Mouse (Mus musculus) thymus, postnatal 14 days (tissue): ENCODE data around the gene Lce1m.
"Not testable (repeated sequence)": the region's sequence is repeated elsewhere in the genome, so short reads cannot be mapped to it uniquely, and the experiment has no call there.

Source experiments
- DNase-seq: peaks from one replicate; pipeline ENCODE4 v3.0.0; 2021

Lce1m gene

DNA sequence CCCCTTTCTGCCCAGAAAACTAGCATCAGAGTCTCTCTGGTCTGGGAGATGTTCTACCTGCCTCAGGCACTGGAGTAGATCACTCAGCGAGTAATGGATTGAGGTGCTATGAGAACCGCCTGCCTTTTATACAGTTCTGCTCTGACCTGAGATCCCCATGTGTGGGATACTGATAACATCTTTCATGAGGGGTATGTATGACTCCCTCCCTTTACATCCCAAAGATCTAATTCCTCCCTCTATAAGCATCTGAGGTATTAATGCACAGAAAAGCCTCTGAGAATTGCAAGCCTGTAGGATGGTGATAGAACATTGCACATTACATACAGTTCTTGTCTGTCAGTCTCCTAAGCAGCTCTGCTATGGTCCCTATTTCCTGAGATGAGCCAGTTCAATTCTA lies at the start of gene Lce1m:
Gene Lce1m, minus strand, starts transcription at position 101 of the 400 bp plus-strand sequence.
- DNase-seq = no peak

DNA sequence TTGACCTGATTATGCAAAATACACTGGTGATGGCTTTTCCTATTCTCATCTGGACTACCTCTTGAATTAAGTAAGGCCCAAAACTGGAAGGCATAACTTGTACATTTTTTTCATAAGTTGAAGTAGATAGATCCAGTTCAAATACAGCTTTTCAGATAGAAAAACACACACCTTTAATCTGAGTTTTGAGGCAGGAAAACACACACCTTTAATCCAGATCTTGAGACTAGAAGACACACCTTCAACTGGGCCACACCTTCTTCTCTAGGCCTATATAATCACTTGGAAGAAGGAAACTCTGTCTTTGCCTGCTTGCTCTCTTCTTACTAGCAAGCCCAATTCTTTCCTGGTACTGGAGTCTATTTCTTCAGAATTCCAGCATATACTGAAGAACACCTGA lies 49.7 kb upstream of the Lce1m start, which contains the start of gene Gm4858:
Gene Gm4858, plus strand, starts transcription at position 301 of the 400 bp plus-strand sequence.
- not testable (repeated sequence) for DNase-seq

DNA sequence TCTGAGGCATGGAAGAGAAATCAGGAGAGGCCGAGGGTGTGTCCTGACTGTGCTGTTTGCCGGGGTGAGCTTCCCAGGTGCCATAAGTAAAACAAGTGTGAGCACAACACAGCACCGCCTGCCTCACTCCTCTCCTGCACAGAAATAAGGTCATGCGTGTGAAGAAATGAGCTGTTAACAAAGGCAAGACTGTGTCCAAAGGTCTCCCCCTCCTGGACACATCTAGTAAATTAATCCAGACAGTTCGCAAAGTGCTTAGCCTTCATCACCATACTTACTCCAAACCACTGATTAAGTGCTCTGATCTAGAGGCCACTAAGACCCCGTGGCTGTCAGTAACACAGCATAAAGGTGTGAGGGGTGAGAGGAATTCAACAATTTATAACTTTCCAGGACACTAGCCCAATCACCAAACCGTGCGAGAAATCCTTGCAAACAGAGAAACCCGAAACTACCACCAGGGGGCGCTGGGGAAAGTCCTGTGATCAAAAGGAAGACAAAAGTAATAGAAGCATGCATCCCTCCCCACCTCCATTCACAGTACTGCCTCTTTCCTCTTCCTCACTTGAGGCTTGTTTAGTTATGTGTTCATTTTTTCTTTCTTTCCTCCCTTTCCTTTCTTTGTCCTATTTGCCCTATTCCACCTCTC lies 34.1 kb upstream of the Lce1m start:
- no peak for DNase-seq

DNA sequence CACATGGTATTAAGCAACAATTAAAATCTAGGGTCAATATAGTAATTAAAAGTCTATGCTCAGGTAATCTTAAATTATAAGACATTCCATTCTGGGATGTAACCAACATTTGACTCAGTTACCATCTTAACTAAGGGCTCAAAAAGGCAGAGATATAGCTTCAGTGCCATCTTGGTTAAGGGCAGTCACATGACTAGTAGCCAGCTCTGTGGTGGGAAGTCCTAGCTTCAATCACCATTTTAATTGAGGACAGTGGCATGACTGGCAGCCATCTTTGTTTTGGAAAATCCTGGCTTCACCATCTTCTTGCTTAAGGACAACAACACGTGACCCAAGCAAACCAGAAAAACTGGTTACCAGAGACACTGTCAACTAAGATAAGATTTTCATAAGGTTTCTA lies 31.3 kb upstream of the Lce1m start:
- no peak for DNase-seq

DNA sequence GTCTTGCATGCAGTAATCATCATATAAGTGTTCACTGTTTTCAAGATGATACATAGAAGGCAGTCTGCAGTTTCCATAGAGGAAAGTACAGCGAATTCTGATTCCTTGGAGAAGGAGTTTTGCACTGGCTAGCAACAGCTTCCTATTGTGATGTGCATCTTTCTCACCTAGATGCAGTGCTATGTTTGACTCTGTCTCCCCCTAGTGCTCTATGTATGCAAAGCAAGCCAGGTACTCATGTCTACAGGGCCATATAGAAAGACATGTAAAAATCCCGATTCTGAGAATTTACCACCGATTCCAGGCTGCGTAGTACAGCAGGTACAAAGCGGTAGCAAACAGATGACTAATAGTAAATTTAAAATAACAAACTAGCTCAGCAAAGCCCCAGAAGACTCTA lies 12.6 kb upstream of the Lce1m start:
- DNase-seq = no peak

DNA sequence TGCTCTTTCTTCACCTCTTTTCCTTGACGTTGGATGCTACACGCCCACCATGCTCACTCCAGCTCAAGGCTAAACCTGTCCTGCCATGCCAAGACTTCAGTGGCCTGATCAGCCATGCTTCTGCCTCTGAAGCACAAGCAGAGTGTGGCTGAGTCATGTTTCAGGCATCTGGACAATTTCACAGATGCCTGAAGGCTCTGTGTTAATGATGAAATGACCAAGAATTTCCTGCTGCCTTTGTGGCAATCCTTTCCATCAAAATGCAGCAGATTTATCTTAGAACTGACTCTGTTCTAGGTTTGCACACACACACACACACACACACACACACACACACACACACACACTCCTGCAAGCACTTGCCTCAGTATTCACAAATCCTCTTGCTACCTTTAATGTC lies 6.6 kb upstream of the Lce1m start:
- DNase-seq = no peak

DNA sequence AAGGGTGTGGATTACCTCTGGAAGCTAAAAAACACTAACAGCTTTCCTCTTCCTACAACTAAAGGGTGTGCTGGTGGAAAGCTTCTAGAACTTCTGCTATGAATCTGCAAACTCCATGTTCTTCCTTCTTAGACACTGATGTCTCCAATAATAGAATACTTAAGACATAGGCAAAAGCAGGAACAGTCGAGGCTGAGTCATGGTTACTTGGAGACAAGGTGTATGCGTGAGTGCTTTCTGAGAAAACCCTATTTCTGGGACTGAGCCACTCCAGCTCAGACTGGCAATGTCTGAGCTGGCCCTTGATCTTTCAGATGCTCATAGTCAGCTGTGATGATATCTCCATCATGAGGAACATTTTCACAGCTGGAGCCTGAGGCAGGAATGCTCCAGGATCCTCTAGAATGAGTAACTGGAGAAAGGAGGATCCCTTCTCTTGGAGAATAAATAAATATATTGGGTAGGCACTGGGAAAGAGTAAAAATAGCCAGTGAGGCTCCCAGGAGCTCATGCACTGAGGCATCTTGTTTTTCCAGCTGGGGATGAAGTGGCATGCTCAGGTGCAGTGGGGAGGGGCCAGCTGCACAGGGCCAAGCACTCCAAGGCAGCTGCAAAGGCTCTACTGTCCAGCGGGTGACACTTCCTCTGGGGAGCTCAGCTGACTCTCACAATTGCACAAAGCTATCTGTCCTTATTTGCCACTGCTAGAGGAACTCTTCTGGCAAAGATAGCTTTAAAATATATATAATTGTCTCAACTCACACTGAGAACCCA lies 4.7 kb upstream of the Lce1m start:
- no peak for DNase-seq

DNA sequence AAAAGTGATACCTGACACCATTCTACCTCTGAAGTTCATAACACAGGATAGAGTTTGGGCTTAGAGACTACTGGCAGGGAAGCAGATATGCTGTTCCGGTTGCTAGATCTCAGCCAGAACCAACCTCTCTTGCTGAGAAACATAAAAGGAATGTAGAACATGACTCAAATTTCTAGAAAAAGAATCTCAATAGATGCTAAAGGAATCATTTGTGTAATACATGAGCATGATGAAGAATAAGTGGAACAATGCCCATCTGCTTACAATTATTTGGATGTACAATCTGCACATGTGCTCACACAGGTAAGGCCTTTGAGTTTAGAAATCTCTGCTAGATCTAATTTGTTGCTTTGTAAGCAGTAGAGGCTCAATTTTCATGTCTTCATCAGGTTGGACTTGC lies 2.3 kb upstream of the Lce1m start:
- DNase-seq = no peak

DNA sequence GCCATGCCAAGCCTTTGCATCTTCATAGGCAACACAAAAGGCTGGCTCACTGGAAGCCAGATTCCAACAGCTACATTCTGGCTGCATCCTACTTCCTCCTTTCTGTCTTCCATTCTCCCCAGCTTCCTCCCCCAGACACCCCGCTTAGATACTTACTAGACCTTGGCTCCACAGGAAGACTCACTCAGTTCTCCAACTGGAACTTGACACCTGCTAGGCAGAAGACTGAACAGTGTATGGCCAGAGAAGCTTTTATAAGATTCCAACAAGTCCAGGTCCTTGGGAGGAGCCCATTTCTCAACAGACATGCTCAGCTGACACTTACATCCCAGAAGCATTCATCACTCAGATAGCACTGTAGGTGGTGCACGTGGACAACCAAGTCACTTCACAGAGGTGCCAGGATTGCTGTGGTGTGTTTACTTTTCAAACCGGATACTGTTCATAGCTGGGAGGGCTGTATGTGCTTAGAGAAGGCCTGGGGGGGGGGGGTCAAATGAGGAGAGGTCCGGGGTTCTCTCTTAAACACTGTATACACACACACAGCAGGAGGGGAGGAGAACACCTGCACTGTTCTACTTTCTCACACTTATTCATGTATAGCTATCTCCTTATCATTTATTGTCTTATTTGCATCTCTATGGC lies 3.3 kb downstream of the Lce1m start, which contains the start of gene Crct1:
Gene Crct1, minus strand, starts transcription at position 228 of the 645 bp plus-strand sequence.
- DNase-seq = no peak

DNA sequence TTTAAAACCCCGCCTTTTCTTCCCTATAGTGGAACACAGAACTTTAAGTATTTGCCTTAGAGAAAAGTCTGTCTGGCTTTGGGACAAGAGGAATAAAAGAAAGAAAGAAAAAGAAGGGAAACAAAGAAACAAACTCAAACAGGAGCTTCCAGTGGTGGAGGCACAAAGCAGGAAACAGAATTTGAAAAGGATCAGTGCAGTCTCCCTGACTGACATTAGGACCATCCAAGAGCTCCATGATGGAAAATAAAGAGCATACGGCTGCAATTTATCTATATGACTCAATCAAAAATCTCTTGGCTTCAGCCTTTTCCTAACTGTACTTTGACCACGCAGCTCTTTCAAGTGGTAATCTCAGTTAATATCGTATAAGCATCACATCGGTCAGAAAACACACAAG lies 4.0 kb downstream of the Lce1m start:
- no peak for DNase-seq

DNA sequence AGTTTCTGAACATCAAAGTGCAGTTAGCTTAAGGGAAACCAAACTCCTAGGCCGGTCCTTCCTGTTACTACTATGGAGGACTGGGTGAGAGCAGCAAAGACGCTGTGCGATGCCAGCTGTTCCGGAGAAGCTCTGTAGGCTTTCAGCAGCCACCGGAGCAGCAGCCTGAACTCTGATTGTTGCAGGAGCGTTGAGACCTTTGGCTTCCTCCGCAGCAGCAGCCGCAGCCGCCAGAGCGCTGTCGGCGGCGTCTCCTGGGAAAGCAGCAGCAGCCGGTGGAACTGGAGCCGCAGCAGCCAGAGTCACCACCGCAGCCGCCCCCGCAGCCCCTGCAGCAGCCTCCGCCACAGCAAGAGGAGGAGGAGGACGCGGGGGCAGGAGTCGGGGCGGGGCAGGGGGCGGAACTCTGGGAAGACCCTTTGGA lies 4.5 kb downstream of the Lce1m start:
- no peak for DNase-seq

DNA sequence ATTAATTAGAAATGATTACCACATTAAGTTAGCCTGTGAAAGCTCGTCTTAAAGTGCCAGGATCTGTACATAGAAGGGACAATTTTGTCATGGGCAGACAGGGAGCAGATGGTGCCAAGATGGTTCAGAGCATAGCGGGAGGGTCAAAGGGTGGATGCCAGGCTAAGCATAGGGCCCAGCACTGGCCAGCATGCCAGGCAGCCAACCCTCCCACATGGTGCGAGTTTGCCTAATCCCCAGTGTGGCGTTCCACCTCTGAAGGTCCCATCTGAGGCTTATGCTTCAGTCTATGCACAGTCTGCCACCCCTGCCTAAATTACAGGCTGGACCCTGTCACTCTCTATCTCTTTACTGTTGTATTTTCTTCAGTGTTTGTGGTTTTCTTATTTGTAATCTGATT lies 16.0 kb downstream of the Lce1m start:
- no peak for DNase-seq

DNA sequence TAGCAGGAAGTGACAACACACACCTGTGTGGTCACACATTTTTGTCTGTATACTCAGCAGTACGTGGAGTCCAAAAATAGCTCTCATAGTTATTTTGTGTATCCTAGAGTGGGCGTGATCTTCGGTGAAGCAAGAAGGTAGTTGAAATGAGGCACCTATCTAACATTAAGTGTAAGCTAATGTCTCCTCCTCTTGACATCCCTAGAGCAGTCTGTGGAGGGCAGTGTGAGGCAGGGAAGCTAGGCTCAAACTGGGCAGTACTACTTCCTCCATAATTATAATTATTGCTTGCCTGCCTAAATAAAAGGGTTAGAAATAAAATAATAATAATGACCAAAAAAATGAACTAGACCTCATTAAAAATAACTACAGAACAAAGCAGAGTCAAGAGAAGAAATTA lies 18.2 kb downstream of the Lce1m start:
- no peak for DNase-seq

DNA sequence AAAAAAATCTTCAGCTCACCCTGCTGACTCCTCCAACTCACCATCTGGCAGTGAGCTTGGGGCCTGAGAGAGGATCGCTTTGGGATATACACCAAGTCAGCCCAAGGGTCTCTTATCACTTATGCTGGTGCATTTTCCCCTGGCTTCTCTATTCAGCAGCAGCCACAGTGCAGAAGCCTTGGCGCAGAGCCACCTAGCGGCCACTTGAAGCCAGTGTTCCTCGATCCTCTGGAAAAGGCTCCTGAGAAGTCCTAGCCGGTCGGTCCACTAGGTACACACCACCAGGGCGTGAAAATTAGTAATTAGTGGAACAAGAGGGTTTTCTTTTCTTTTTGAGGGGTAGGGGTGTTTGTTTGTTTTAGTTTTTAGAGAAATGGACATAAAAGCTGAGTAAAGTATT lies 20.2 kb downstream of the Lce1m start:
- peak; percentile 12 for DNase-seq

DNA sequence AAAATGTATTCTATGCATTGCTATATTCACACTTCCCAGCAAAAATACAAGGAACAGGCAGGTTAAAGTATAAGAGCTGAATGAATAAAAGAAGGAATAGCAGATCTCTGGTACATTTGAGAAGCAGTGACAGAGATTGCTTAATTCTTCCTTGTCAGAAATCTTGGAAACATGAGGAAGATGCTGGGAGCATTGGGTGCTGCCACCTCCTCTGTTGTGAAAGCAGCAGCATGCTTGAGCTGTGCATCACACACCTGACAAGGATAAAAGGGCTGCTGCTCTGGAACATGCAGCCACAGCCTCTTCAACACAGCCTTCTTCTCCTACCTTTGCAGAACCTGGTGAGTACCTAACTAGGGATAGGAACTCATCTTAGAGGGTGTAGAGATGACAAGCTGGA lies 26.9 kb downstream of the Lce1m start, which contains the start of gene Lce3f:
Gene Lce3f, plus strand, starts transcription at position 301 of the 400 bp plus-strand sequence.
- DNase-seq = no peak

DNA sequence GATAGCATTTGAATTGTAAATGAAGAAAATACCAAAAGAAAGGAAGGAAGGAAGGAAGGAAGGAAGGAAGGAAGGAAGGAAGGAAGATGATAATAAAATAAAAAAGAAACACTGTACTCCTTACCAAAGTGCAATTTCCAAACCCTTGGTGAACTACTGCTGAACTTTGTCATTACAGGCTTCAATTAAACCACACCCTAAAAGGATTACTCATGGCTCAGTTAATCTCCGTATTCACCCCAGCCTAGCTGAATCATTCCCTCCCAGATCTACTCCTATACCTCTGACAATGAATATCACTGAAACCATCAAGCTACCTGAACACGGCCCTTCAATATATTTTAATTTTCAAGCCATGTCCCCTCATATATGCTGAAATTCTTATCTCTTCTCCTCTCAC lies 40.4 kb downstream of the Lce1m start:
- no peak for DNase-seq
